Mouse (Mus musculus) bone marrow, adult 2 months (tissue): ENCODE data around the gene Clcc1. TPM values are rescaled to one million over a fixed set of nuclear protein-coding genes. Genes with fewer than 3 reads are reported as not detected.

Experiments used
- H3K27ac ChIP-seq: fragments of 200-500 bp; 2 replicates; pipeline ENCODE4 v1.5.1; 2012; ENCODE audit warnings: low read depth, mild to moderate bottlenecking, control low read depth, inconsistent platforms, low read length; ENCODE audit not compliant: control insufficient read depth, poor library complexity, insufficient read depth
- H3K4me1 ChIP-seq: fragments of 200-500 bp; 2 replicates; pipeline ENCODE4 v1.6.1; 2011; ENCODE audit warnings: low read length; ENCODE audit not compliant: control insufficient read depth, insufficient read depth
- H3K4me3 ChIP-seq: fragments of 200-500 bp; replicated peaks from 2 replicates; pipeline ENCODE3; 2011; ENCODE audit warnings: mild to moderate bottlenecking, low read depth, low read length, control low read depth; ENCODE audit not compliant: control insufficient read depth
- CTCF ChIP-seq: fragments of 200-500 bp; IDR thresholded peaks from 2 replicates; pipeline ENCODE4 v1.5.1; 2011; ENCODE audit warnings: low read length, control low read depth; ENCODE audit not compliant: control insufficient read depth, insufficient read depth
- POLR2A ChIP-seq: fragments of 200-500 bp; IDR thresholded peaks from 2 replicates; pipeline ENCODE4 v1.6.1; 2011; ENCODE audit warnings: low read depth, mild to moderate bottlenecking, control low read depth, low read length, borderline replicate concordance; ENCODE audit not compliant: control insufficient read depth
- WGBS: fragments of 180-500 bp; shearing (Covaris S2); methylation state at CpG from one replicate; pipeline ENCODE4 v1.1.7; 2018; 5-methylcytosine and 5-hydroxymethylcytosine counted together
- polyA plus RNA-seq: library from polyadenylated mRNA; stranded (reverse); fragments of >200 nt; gene quantifications from 2 replicates; pipeline ENCODE4 v1.2.4, GENCODE M21; 2011; ENCODE audit warnings: low replicate concordance; ENCODE audit not compliant: missing spikeins, insufficient read depth, insufficient read length

The Clcc1 gene
- polyA plus RNA-seq, 1 experiment, result 14.3 TPM

DNA sequence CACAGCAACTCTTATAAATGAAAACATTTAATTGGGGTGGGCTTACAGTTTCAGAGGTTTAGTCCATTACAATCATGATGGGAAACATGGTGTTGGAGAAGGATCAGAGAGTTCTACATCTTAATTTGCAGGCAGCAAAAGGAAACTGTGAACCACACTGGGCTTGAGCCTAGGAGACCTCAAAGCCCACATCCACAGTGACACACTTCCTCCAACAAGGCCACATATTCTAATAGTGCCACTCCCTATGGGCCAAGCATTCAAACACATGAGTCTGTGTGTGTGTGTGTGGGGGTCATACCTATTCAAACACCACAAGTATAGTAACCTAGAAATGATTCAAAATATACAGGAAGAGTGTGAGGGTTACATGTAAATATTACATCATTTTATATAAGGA lies 73.6 kb downstream of the Clcc1 start:
- no peak for TF ChIP-seq POLR2A
- TF ChIP-seq CTCF, result no peak

DNA sequence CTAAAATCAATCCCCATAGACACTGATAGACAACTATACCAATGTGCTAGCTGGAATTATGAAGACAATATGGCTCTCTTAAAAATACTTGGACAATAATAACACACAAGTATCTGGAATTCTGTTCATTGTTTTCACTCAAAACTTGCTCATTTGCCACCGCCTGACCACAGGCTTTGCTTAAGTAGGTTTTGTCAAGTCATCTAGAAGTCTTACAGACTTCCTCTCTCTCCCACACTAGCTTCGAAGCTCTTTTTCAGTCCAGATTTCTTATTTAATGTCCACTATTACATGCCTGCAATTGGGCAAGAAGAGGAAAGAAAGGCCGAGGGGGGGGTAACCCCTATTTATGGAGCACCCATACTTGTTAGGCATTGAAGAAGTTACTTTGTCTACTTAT lies 74.1 kb downstream of the Clcc1 start:
- 10% methylated on average over 3 of the region's 3 CpGs for WGBS
- no peak for TF ChIP-seq CTCF
- no peak for TF ChIP-seq POLR2A
- Histone ChIP-seq H3K4me1 (peaks cover 1% of the 10 kb centered on the region), H3K4me3 (no peak overlapping the region), H3K27ac (no peak overlapping the region)

More for the DNA sequence above, 73.6 kb downstream of the Clcc1 start:
- Histone ChIP-seq H3K4me1 (peaks cover 1% of the 10 kb centered on the region), H3K4me3 (no peak overlapping the region), H3K27ac (no peak overlapping the region)

Other genes starting within 250 kb of the Clcc1 start
- 0.75 and 1.5 TPM in 2 replicates for gene Celsr2, start 238.4 kb upstream of the Clcc1 start, polyA plus RNA-seq
- gene Sars, start 208.7 kb upstream of the Clcc1 start, polyA plus RNA-seq, result 43.5 and 69.1 TPM in 2 replicates
- not detected in 2 replicates for gene 1700013F07Rik, start 119.8 kb upstream of the Clcc1 start, polyA plus RNA-seq
- gene 5330417C22Rik, start 117.4 kb upstream of the Clcc1 start, polyA plus RNA-seq, result not detected in 2 replicates
- 17.3 and 20.8 TPM in 2 replicates for gene Tmem167b, start 91.4 kb upstream of the Clcc1 start, polyA plus RNA-seq
- 9.1 and 14.8 TPM in 2 replicates for gene Taf13, start 82.2 kb upstream of the Clcc1 start, polyA plus RNA-seq
- 1.3 and 3.9 TPM in 2 replicates for gene Wdr47, start 62.6 kb upstream of the Clcc1 start, polyA plus RNA-seq
- gene Gpsm2, start 68.4 kb downstream of the Clcc1 start, polyA plus RNA-seq, result 20.9 and 26.1 TPM in 2 replicates
- gene Aknad1, start 85.7 kb downstream of the Clcc1 start, polyA plus RNA-seq, result 1.3 and 2.2 TPM in 2 replicates
- 11.0 and 13.3 TPM in 2 replicates for gene Stxbp3, start 186.6 kb downstream of the Clcc1 start, polyA plus RNA-seq
- gene Fndc7, start 236.1 kb downstream of the Clcc1 start, polyA plus RNA-seq, result not detected in 2 replicates